Mouse (Mus musculus): Measurements from ENCODE around the gene Top2b. TPM values are rescaled to one million over a fixed set of nuclear protein-coding genes. Genes with fewer than 3 reads are reported as not detected.

Top2b gene
- polyA plus RNA-seq, 1 experiment from 2014 or later: 88.8 TPM

DNA sequence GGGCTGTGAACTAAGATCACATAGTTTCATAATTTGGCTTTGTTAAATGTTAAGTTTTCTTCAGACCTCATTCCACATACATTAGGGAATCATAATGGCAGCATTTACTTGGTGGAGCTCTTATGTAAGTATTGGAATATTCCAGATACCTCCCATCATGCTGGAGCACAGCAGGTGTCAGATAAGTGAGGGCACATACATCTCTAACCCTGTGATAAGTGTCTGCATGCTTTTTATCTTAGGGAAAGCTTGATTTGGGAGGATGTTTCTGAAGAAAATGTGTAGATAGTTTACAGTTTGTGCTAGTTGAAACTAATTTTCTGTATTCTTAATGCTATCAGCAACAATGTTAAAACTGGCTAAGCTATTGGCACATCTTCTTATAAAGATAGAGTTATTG lies 8.2 kb downstream of the Top2b start:
- peaks cover 18% of the 10 kb centered on the region for H3K4me1 ChIP-seq (ENCODE audit: control insufficient read depth, insufficient read depth, low read length)
- H3K36me3 ChIP-seq (ENCODE audit: control insufficient read depth, insufficient read depth, low read length): no peaks in the 10 kb centered on the region
- no peaks in the 10 kb centered on the region for H3K27me3 ChIP-seq (ENCODE audit: control insufficient read depth, insufficient read depth, low read depth, low read length)
- no peak overlapping the region for H3K4me3 ChIP-seq (ENCODE audit: low read depth, low read length)
- no peaks in the 10 kb centered on the region for H3K9me3 ChIP-seq (replicated peaks; ENCODE audit: control insufficient read depth, low read length, poor library complexity, severe bottlenecking)
- no peak overlapping the region for H3K4me2 ChIP-seq (ENCODE audit: low read length)
- ATAC-seq: no peak
- H3K27ac ChIP-seq (ENCODE audit: low read length): no peak overlapping the region
- H3K9ac ChIP-seq (ENCODE audit: low read depth, low read length): no peak overlapping the region

DNA sequence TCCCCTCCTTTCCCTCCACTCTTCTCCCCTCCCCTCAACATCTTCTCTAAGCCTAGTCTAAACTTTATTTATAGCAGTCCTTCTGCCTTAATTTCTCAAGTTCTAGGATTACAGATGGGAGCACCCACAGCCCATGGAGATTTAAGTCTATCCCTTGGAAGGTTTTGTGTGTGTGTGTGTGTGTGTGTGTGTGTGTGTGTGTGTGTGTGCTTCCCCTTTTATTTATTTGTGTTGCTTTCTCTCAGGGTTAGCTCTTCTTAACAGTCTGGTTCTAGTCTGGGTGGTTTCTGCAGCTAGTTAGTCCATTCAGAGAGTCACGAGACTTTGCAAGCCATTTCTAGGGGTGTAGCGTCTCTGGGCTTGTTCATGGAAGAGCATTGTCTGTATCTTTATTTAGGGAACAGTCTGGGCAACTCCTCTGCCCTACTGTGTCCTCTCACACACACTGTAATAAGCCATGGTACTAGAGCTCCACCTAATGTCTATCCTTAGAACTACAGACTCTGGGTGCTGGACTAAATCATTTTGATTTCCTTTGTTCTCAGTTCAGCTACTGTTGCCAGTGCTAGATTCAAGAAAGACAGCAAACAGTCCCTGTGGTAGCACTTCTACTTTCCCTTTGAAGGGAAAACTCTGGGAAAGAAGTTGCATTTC lies 15.1 kb downstream of the Top2b start:
- Histone ChIP-seq H3K9ac (ENCODE audit: low read depth, low read length) (no peak overlapping the region), H3K27me3 (ENCODE audit: control insufficient read depth, insufficient read depth, low read depth, low read length) (no peaks in the 10 kb centered on the region), H3K27ac (ENCODE audit: low read length) (0 out of 2 replicates have a peak overlapping the region, but pooled peaks have one; percentile 38), H3K4me1 (ENCODE audit: control insufficient read depth, insufficient read depth, low read length) (peaks cover 21% of the 10 kb centered on the region), H3K4me2 (ENCODE audit: low read length) (no peak overlapping the region), H3K4me3 (ENCODE audit: low read depth, low read length) (no peak overlapping the region), H3K36me3 (ENCODE audit: control insufficient read depth, insufficient read depth, low read length) (no peaks in the 10 kb centered on the region), H3K9me3 (replicated peaks; ENCODE audit: control insufficient read depth, low read length, poor library complexity, severe bottlenecking) (no peaks in the 10 kb centered on the region)
- WGBS: 5% methylated on average over 2 of the region's 2 CpGs
- ATAC-seq: peak; percentile 92

- Histone ChIP-seq H3K27me3 (ENCODE audit: control insufficient read depth, insufficient read depth, low read depth, low read length) (no peaks in the 10 kb centered on the region), H3K36me3 (ENCODE audit: control insufficient read depth, insufficient read depth, low read length) (no peaks in the 10 kb centered on the region), H3K4me2 (ENCODE audit: low read length) (no peak overlapping the region), H3K4me3 (ENCODE audit: low read depth, low read length) (no peak overlapping the region), H3K9me3 (replicated peaks; ENCODE audit: control insufficient read depth, low read length, poor library complexity, severe bottlenecking) (no peaks in the 10 kb centered on the region), H3K9ac (ENCODE audit: low read depth, low read length) (no peak overlapping the region), H3K27ac (ENCODE audit: low read length) (no peak overlapping the region), H3K4me1 (ENCODE audit: control insufficient read depth, insufficient read depth, low read length) (peaks cover 10% of the 10 kb centered on the region)
- 75% methylated on average over 1 of the region's 1 CpGs for WGBS
- ATAC-seq: no peak
Measured at GRCm38 (mm10) chr14:16384783-16385182, 19.8 kb downstream of the Top2b start.

DNA sequence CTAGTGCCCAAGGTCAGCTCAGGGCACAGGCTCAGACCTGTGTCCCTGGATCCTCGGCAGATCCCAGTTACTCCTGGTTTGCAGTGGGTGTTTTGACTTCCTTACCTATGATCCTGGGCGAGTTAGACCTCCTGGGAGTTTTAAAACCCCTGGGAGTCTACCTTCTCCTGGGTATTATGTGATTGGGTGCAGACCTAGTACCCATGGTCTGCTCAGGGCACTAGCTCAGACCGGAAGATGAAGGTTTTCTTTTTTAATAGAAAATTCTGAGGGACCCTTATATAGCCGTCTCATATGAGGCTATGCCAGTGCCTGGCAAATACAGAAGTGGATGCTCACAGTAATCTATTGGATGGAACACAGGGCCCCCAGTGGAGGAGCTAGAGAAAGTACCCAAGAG lies 40.2 kb downstream of the Top2b start:
- H3K4me3 ChIP-seq (ENCODE audit: low read depth, low read length): no peak overlapping the region
- WGBS: 95% methylated on average over 4 of the region's 4 CpGs
- H3K9ac ChIP-seq (ENCODE audit: low read depth, low read length): no peak overlapping the region
- H3K27me3 ChIP-seq (ENCODE audit: control insufficient read depth, insufficient read depth, low read depth, low read length): no peaks in the 10 kb centered on the region
- no peak overlapping the region for H3K4me2 ChIP-seq (ENCODE audit: low read length)
- no peak overlapping the region for H3K27ac ChIP-seq (ENCODE audit: low read length)
- no peak for ATAC-seq
- H3K9me3 ChIP-seq (replicated peaks; ENCODE audit: control insufficient read depth, low read length, poor library complexity, severe bottlenecking): no peaks in the 10 kb centered on the region
- H3K36me3 ChIP-seq (ENCODE audit: control insufficient read depth, insufficient read depth, low read length): peaks cover 18% of the 10 kb centered on the region
- H3K4me1 ChIP-seq (ENCODE audit: control insufficient read depth, insufficient read depth, low read length): no peaks in the 10 kb centered on the region

GRCm38 (mm10) chr14:16414163-16414562 lies 49.2 kb downstream of the Top2b start:
- 78% methylated on average over 4 of the region's 4 CpGs for whole genome bisulfite sequencing
- no peak overlapping the region for H3K9ac ChIP-seq (ENCODE audit: low read depth, low read length)
- no peak overlapping the region for H3K27ac ChIP-seq (ENCODE audit: low read length)
- H3K4me3 ChIP-seq (ENCODE audit: low read depth, low read length): no peak overlapping the region
- H3K36me3 ChIP-seq (ENCODE audit: control insufficient read depth, insufficient read depth, low read length): peaks cover 20% of the 10 kb centered on the region
- H3K4me1 ChIP-seq (ENCODE audit: control insufficient read depth, insufficient read depth, low read length): no peaks in the 10 kb centered on the region
- no peaks in the 10 kb centered on the region for H3K27me3 ChIP-seq (ENCODE audit: control insufficient read depth, insufficient read depth, low read depth, low read length)
- H3K4me2 ChIP-seq (ENCODE audit: low read length): no peak overlapping the region
- no peaks in the 10 kb centered on the region for H3K9me3 ChIP-seq (replicated peaks; ENCODE audit: control insufficient read depth, low read length, poor library complexity, severe bottlenecking)
- no peak for ATAC-seq

DNA sequence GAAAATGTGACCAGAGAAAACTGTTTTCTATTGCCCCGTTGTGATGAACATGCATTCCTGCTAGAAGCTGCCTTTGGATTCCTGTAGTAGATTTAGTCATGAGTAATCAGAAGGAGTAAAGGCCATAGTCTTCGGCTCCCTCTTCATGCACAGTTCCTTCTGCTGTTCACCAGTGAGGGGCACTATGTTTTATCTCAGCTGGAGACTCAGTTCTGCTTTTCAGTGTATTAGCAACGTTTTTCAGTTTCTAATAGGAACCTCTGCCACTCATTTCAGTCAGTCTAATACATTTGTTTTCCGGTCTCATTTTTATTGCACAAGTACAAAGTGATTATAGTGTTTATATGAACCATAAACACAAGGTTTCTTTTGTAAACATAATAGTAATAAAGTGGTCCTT lies 62.6 kb downstream of the Top2b start:
- no peaks in the 10 kb centered on the region for H3K4me1 ChIP-seq (ENCODE audit: control insufficient read depth, insufficient read depth, low read length)
- no peaks in the 10 kb centered on the region for H3K9me3 ChIP-seq (replicated peaks; ENCODE audit: control insufficient read depth, low read length, poor library complexity, severe bottlenecking)
- H3K9ac ChIP-seq (ENCODE audit: low read depth, low read length): no peak overlapping the region
- no peak for ATAC-seq
- no peak overlapping the region for H3K27ac ChIP-seq (ENCODE audit: low read length)
- peaks cover 14% of the 10 kb centered on the region for H3K36me3 ChIP-seq (ENCODE audit: control insufficient read depth, insufficient read depth, low read length)
- no peak overlapping the region for H3K4me3 ChIP-seq (ENCODE audit: low read depth, low read length)
- no peaks in the 10 kb centered on the region for H3K27me3 ChIP-seq (ENCODE audit: control insufficient read depth, insufficient read depth, low read depth, low read length)
- WGBS: 82% methylated on average over 4 of the region's 4 CpGs
- no peak overlapping the region for H3K4me2 ChIP-seq (ENCODE audit: low read length)

GRCm38 (mm10) chr14:16431941-16432499 lies 67.0 kb downstream of the Top2b start:
- 81% methylated on average over 4 of the region's 4 CpGs for WGBS
- Histone ChIP-seq H3K4me2 (ENCODE audit: low read length) (no peak overlapping the region), H3K4me3 (ENCODE audit: low read depth, low read length) (no peak overlapping the region), H3K27ac (ENCODE audit: low read length) (no peak overlapping the region), H3K9me3 (replicated peaks; ENCODE audit: control insufficient read depth, low read length, poor library complexity, severe bottlenecking) (no peaks in the 10 kb centered on the region), H3K27me3 (ENCODE audit: control insufficient read depth, insufficient read depth, low read depth, low read length) (no peaks in the 10 kb centered on the region), H3K36me3 (ENCODE audit: control insufficient read depth, insufficient read depth, low read length) (peaks cover 9% of the 10 kb centered on the region), H3K4me1 (ENCODE audit: control insufficient read depth, insufficient read depth, low read length) (no peaks in the 10 kb centered on the region), H3K9ac (ENCODE audit: low read depth, low read length) (no peak overlapping the region)
- ATAC-seq: no peak

DNA sequence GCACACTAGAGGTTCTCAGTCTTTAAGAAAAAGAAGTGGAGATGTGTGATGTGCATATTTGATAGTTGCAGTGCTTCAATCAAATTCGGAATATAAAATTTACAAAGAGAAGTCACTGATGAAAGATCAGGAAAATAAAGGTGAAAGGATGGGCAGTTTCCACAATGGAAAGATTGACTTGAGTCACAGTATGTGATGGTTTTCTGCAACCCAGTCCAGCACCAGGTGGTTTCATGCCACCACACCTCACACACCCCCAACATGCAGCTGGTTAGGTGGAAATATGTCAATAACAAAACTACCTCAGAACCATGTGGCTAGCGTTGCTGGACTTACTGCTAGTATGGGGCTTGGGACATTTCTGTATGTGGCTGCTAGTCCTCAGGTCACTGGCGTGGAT lies 67.6 kb downstream of the Top2b start:
- no peak overlapping the region for H3K9ac ChIP-seq (ENCODE audit: low read depth, low read length)
- WGBS: 91% methylated on average over 3 of the region's 3 CpGs
- H3K4me2 ChIP-seq (ENCODE audit: low read length): no peak overlapping the region
- H3K36me3 ChIP-seq (ENCODE audit: control insufficient read depth, insufficient read depth, low read length): peaks cover 9% of the 10 kb centered on the region
- H3K27me3 ChIP-seq (ENCODE audit: control insufficient read depth, insufficient read depth, low read depth, low read length): no peaks in the 10 kb centered on the region
- H3K9me3 ChIP-seq (replicated peaks; ENCODE audit: control insufficient read depth, low read length, poor library complexity, severe bottlenecking): no peaks in the 10 kb centered on the region
- no peaks in the 10 kb centered on the region for H3K4me1 ChIP-seq (ENCODE audit: control insufficient read depth, insufficient read depth, low read length)
- H3K4me3 ChIP-seq (ENCODE audit: low read depth, low read length): no peak overlapping the region
- H3K27ac ChIP-seq (ENCODE audit: low read length): no peak overlapping the region
- no peak for ATAC-seq

- H3K9ac ChIP-seq (ENCODE audit: low read depth, low read length): no peak overlapping the region
- 0 out of 2 replicates have a peak, but pooled peaks have one; percentile 7 for ATAC-seq
- no peak overlapping the region for H3K4me3 ChIP-seq (ENCODE audit: low read depth, low read length)
- H3K9me3 ChIP-seq (replicated peaks; ENCODE audit: control insufficient read depth, low read length, poor library complexity, severe bottlenecking): no peaks in the 10 kb centered on the region
- H3K4me2 ChIP-seq (ENCODE audit: low read length): no peak overlapping the region
- H3K27ac ChIP-seq (ENCODE audit: low read length): no peak overlapping the region
- no peaks in the 10 kb centered on the region for H3K27me3 ChIP-seq (ENCODE audit: control insufficient read depth, insufficient read depth, low read depth, low read length)
- WGBS: 68% methylated on average over 2 of the region's 2 CpGs
- peaks cover 9% of the 10 kb centered on the region for H3K36me3 ChIP-seq (ENCODE audit: control insufficient read depth, insufficient read depth, low read length)
- no peaks in the 10 kb centered on the region for H3K4me1 ChIP-seq (ENCODE audit: control insufficient read depth, insufficient read depth, low read length)
Measured at GRCm38 (mm10) chr14:16433206-16433605, 68.2 kb downstream of the Top2b start.
